Mouse (Mus musculus) limb, embryonic 15.5 days (tissue): ENCODE data around the gene Sult2a6. TPM values are rescaled to one million over a fixed set of nuclear protein-coding genes. Genes with fewer than 3 reads are reported as not detected.

ENCODE experiments used
- ATAC-seq: fragments of 200-750 bp; cut with Nextera tagmentation; 2 replicates; pipeline ENCODE4 v1.8.0; 2017; ENCODE audit warnings: low read depth, moderate TSS enrichment; ENCODE audit not compliant: insufficient number of reproducible peaks, low FRiP score, low TSS enrichment
- H3K27ac ChIP-seq: fragments of 300-500 bp; sonication (generic); 2 replicates; pipeline ENCODE4 v1.5.1; 2015; ENCODE audit warnings: moderate library complexity, mild to moderate bottlenecking, inconsistent platforms
- H3K27me3 ChIP-seq: fragments of 300-500 bp; sonication (generic); 2 replicates; pipeline ENCODE4 v1.6.1; 2015; ENCODE audit warnings: inconsistent platforms
- H3K36me3 ChIP-seq: fragments of 300-500 bp; sonication (generic); 2 replicates; pipeline ENCODE4 v1.6.1; 2015; ENCODE audit warnings: inconsistent platforms
- H3K4me1 ChIP-seq: fragments of 300-500 bp; sonication (generic); 2 replicates; pipeline ENCODE4 v1.6.1; 2015; ENCODE audit warnings: inconsistent platforms
- H3K4me2 ChIP-seq: fragments of 300-500 bp; sonication (generic); 2 replicates; pipeline ENCODE4 v1.6.1; 2015; ENCODE audit warnings: mild to moderate bottlenecking, inconsistent platforms
- H3K4me3 ChIP-seq: fragments of 300-500 bp; sonication (generic); 2 replicates; pipeline ENCODE4 v1.5.1; 2015; ENCODE audit warnings: mild to moderate bottlenecking, inconsistent platforms
- H3K9ac ChIP-seq: fragments of 300-500 bp; sonication (generic); 2 replicates; pipeline ENCODE4 v1.6.1; 2015; ENCODE audit warnings: inconsistent platforms
- H3K9me3 ChIP-seq: fragments of 300-500 bp; sonication (generic); 2 replicates; pipeline ENCODE4 v1.6.1; 2016; ENCODE audit warnings: inconsistent platforms
- WGBS: fragments of 180-500 bp; shearing (Covaris S2); methylation state at CpG from one replicate; pipeline ENCODE4 v1.1.7; 2015; 5-methylcytosine and 5-hydroxymethylcytosine counted together
- polyA plus RNA-seq: library from polyadenylated mRNA; unstranded; fragments of >200 nt; fragmentation: Nextera tagmentation; extraction: Ambion mirVana; gene quantifications from 2 replicates; pipeline ENCODE4 v1.2.1, GENCODE M21; 2015

Gene Sult2a6
- not detected in 2 replicates for polyA plus RNA-seq

DNA sequence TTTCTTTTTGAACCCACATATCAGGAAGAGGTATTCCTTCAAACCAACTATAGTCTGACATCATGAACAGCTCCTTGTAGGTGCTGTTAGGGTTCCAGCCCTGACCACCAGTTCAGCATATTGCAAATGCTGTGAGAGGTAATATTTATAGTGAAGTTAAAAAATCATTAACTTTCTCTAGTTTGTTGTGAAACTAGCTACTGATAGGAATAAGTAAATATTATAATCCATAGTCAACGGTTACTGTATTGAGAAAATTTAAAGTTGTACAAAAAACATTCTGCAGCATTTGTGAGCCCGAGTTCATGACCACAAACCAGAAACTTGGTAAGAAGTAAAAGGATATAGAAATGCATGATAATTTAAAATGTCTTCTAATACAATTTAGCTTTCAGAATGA lies at the start of gene Sult2a6:
Gene Sult2a6, minus strand, starts transcription at position 101 of the 400 bp plus-strand sequence.
- ATAC-seq = no peak
- WGBS = 82% methylated on average over 2 of the region's 2 CpGs
- Histone ChIP-seq H3K9ac (no peak within 1 kb of the TSS), H3K4me2 (no peak within 1 kb of the TSS), H3K27me3 (no peaks in the 10 kb centered on the region), H3K27ac (no peak within 1 kb of the TSS), H3K36me3 (no peaks in the 10 kb centered on the region), H3K4me3 (no peak within 1 kb of the TSS), H3K9me3 (no peaks in the 10 kb centered on the region), H3K4me1 (no peaks in the 10 kb centered on the region)

DNA sequence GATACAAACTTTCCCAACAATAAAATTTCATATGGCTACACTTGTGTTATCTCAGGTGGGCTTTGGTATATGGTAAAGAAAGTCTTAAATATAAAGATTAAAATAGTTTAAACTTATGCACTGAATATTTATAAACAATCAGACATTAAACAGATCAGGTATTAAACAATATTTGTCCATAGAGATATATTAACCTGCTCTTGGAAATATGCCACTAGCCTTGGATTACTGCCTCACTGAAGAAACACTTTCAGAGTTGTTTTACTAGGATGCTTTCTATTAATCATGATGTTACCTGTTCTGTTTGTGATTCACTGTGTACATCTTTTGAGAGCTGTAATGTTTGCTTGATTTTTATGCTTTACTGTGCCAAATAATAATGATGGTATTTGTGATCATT lies 39.4 kb downstream of the Sult2a6 start:
- H3K4me1 ChIP-seq = no peaks in the 10 kb centered on the region
- H3K4me3 ChIP-seq = no peak overlapping the region
- no peak overlapping the region for H3K9ac ChIP-seq
- peaks cover 3% of the 10 kb centered on the region; the same call in 1 of the 2 replicates for H3K9me3 ChIP-seq
- ATAC-seq = no peak
- no peak overlapping the region for H3K27ac ChIP-seq
- H3K4me2 ChIP-seq = no peak overlapping the region
- no peaks in the 10 kb centered on the region for H3K27me3 ChIP-seq
- H3K36me3 ChIP-seq = no peaks in the 10 kb centered on the region

DNA sequence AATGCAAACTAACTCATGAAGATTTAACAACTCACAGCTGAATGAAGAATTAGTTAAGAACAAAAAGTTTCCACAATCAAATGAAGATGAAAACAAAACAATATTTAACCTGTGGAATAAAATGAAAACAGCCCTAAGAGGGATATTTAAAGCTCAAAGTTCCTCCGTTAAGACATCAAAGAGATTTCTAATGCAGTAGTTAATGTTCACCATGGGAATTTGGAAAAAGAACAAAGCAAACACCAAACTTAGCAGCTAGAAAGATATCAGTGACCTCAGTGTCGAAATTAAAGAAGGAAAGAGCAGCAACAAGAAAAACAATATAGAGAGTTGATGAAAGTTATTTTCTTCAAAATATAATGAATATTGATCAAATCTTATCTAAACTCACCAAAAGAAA lies 51.3 kb downstream of the Sult2a6 start:
- Histone ChIP-seq H3K9ac (no peak overlapping the region), H3K9me3 (no peaks in the 10 kb centered on the region), H3K4me1 (no peaks in the 10 kb centered on the region), H3K36me3 (no peaks in the 10 kb centered on the region), H3K4me3 (no peak overlapping the region), H3K4me2 (no peak overlapping the region), H3K27ac (no peak overlapping the region), H3K27me3 (no peaks in the 10 kb centered on the region)
- 73% methylated on average over 2 of the region's 2 CpGs for WGBS
- ATAC-seq = no peak

DNA sequence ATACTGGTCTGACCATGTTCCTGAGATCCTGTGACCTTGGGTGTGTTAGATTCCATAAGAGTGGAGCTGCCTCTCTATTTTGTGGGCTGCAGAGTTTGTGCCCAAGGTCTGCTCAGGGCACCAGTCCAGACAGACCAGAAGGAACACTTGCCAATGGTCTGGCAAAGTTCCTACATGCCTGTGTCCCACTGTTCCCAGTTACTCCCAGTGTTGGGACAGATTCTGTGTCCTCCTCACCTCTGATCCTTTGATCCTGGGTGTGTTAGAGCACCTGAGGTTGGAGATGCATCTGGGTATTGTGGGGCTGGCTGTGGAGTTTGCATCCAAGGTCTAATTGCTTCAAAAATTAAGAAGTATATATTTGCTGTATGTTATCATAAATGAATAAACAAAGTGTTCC lies 52.2 kb downstream of the Sult2a6 start:
- Histone ChIP-seq H3K4me2 (no peak overlapping the region), H3K36me3 (no peaks in the 10 kb centered on the region), H3K9ac (no peak overlapping the region), H3K9me3 (no peaks in the 10 kb centered on the region), H3K4me1 (no peaks in the 10 kb centered on the region), H3K27ac (no peak overlapping the region), H3K4me3 (no peak overlapping the region), H3K27me3 (no peaks in the 10 kb centered on the region)
- no peak for ATAC-seq

Other genes with a start within 250 kb of the Sult2a6 start
- gene Sult2a3, start 131.8 kb downstream of the Sult2a6 start, polyA plus RNA-seq = not detected in 2 replicates
- gene Obox8, start 78.7 kb upstream of the Sult2a6 start, polyA plus RNA-seq = not detected in 2 replicates
- not detected in 2 replicates for gene Sult2a8, start 191.9 kb upstream of the Sult2a6 start, polyA plus RNA-seq
- gene Sult2a7, start 239.4 kb upstream of the Sult2a6 start, polyA plus RNA-seq = not detected in 2 replicates